Mouse (Mus musculus): ENCODE data around the gene Gm45062.

Gm45062 gene

DNA sequence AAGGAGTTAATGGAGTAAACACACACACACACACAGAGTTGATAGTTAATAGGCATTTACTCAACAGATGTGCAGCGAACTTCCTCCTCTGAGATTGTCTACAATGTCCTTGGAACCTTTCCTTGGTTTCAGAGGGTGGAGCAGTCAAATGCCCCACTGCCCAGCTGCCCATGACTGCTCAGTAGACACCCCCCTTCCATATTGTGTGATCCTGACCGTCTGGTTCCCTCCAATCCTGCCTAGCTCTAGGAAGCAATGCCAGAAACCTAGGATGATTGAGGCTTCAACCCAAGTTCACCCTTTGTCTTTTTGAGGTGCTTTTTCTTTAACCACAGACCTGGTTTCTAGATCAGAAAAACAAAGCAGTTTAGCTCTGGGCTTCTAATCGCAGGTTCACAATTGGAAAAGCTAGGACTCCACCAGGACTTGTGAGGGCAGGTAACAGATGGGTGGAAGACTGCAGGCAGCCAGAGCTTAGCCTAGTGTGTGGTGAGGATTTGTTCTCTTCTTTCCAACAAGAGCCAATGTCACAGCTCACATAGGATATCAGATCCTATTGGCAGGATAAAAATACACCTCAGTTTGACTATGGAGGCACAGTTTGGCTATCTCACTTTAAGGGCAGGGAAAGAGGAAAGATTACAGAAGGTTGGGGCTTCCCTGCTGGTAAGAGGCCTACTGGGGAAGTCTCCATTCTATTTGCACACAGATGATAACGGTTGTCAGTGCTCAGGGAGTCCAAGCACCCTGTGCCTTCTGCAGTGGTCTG is 360.5 kb downstream of the Gm45062 start:
- DNase-seq (ENCODE audit: low spot score): no peak

- DNase-seq (ENCODE audit: low spot score): no peak
Measured at GRCm38 (mm10) chr6:8623045-8623444, 363.8 kb downstream of the Gm45062 start.

- no peak for DNase-seq (ENCODE audit: low spot score)
Measured at GRCm38 (mm10) chr6:8628226-8628625, 369.0 kb downstream of the Gm45062 start.

DNA sequence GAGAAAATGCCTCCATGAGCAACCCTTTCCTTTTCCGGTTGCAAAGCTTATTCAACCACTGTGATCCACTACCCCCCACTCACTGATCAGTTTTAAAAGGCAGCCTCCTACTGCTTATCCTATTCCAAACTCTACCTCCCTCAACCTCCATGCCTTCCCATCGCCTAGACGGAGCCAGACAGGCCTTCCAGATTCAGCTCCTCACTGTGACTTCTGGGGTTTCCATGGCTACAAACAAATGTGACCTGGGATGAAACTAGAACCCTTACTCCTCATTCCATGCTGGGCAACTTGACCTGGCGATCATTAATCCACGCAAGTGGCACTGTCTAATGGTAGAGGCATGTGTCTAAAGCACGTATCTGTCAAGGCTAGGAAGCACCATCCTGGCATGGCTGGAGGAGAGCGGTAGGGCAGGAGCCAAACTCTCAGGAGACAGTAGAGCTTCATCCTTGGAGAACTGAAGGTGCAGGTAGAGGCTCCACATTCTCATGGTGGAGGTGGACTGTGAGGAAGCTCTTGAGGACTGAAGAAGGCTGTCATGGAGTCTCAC is 369.5 kb downstream of the Gm45062 start:
- no peak for DNase-seq (ENCODE audit: low spot score)

DNA sequence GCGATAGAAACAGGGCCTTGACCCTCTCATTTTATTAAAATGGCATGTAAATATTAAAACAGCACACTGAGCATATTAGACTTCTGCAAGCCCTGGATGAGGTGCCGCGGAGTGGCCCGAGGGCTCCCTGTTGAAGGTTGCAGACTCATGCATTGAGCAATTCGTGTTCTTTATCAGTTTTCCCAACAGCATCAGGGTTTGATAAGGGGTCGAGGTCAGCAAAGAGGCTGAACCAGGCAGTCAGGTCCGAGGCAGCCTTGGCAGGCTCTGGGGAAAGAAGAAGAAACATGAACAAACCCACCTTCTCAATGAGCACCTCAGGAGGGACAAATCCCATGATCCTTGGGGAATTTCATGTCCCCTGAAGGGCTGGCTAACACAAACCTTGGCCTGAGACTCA is 371.3 kb downstream of the Gm45062 start:
- no peak for DNase-seq (ENCODE audit: low spot score)

- no peak for DNase-seq (ENCODE audit: low spot score)
Measured at GRCm38 (mm10) chr6:8631362-8631761, 372.1 kb downstream of the Gm45062 start.

- no peak for DNase-seq (ENCODE audit: low spot score)
Measured at GRCm38 (mm10) chr6:8631986-8632632, 372.9 kb downstream of the Gm45062 start.

DNA sequence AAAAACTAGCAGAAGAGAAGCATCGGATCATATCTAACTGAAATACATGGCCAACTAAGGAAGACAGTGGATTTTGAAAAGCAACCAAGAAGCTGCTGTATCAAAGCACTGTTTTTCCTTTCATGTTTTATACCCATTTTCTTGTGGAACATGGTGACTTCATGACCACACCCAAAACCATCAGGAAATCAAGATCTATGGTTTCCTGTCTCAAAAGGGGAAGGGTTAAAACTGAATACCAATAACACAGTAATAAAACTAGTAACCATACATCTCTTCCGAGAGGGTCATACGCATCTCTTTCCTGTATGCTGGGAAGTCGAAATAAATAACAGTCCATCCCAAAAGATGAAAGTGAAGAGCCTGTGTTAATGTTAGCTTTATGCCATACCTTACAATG is 373.5 kb downstream of the Gm45062 start:
- no peak for DNase-seq (ENCODE audit: low spot score)

GRCm38 (mm10) chr6:8638122-8638521 is 378.9 kb downstream of the Gm45062 start:
- no peak for DNase-seq (ENCODE audit: low spot score)

GRCm38 (mm10) chr6:8638899-8639298 is 379.6 kb downstream of the Gm45062 start:
- no peak for DNase-seq (ENCODE audit: low spot score)

DNA sequence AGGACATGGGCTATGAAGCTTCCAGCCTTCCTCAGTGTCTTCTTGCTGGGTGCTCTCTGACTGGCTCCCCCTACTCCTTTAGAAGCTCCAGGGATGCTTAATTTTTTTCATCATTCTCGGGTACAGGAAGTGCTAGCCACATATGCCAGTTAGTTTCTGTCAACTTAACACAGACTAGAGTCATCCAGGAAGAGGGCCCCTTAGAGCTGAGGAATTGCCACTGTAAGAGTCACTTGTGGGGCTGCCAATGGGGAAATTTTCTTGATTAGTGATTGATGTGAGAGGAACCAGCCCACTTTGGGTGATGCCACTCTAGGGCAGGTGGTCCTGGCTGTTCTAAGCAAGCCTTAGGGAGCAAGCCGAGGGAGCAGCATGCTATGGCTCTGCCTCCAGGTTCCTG is 380.3 kb downstream of the Gm45062 start:
- DNase-seq (ENCODE audit: low spot score): no peak

DNA sequence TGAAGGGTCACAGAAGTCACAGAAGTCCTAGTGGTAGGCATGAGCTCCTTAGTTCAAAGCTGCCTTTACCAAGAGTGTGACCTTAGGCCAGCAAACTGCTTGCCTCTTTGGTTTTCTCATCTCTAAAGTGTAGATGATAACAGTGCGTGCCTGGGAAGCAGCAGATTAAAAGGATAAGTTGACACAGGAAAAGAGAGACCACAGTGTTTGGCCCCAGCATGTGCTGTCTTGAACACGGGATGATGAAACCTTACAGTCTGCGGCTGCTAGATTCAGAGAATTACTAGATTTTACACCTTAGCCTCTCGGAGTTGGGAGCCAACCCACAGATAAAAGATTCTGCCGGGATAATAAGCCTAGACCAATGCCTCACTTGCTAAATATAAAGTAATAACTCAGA is 381.6 kb downstream of the Gm45062 start:
- no peak for DNase-seq (ENCODE audit: low spot score)

DNA sequence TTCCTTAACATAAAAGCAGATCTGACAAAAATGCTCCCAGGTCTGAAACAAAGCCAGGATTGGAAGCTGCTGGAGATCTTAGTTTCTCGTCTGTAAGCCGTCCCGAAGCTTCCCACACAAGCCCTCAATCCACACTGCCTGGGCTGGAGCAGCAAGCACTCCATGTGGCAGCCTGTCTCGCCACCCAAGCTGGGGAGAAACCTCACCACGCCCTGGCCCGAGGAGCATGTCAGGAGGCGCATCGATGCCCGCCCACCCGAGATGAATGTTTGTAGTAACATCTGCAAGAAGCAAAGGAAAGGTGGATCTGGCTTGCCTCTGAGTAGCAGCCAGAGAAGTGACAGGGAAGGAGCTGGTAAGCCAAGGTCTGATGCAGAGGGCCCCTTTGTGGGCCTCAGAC is 385.5 kb downstream of the Gm45062 start:
- no peak for DNase-seq (ENCODE audit: low spot score)

DNA sequence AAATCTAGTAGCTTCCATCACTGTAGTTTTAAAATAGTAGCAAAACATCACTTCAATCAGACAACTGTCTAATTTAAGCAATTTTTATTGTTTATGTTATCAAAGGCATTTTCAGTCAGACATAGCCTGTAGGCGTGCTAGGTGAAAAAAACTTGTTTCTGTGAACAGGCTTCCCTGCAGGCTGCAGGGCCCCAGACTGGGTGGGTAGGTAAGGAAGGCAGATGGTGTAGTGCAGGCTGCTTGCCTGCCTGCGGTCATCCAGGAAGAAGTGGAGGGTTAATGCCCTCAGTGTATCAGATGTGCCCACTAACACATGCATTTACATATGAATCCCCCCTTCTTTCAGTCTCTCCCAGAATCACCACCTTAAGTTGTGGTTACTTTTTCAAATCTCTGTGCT is 386.5 kb downstream of the Gm45062 start:
- no peak for DNase-seq (ENCODE audit: low spot score)

Data from yolk sac, embryonic 10.5 days (tissue).